Mouse (Mus musculus) layer of hippocampus, postnatal 36 days (tissue): Measurements from ENCODE around the gene Nxpe4. TPM values are rescaled to one million over a fixed set of nuclear protein-coding genes. Genes with fewer than 3 reads are reported as not detected.

ENCODE experiments used
- DNase-seq, 2 experiments: peaks; one replicate each; pipeline ENCODE4 v3.0.0; 2022
- total RNA-seq, 2 experiments: library from RNA; stranded (reverse); gene quantifications; 2 replicates each; pipeline ENCODE4 v1.2.3; 2021

Gene Nxpe4
- total RNA-seq, 2 experiments from 2014 or later: 8.1 to 8.4 TPM

DNA sequence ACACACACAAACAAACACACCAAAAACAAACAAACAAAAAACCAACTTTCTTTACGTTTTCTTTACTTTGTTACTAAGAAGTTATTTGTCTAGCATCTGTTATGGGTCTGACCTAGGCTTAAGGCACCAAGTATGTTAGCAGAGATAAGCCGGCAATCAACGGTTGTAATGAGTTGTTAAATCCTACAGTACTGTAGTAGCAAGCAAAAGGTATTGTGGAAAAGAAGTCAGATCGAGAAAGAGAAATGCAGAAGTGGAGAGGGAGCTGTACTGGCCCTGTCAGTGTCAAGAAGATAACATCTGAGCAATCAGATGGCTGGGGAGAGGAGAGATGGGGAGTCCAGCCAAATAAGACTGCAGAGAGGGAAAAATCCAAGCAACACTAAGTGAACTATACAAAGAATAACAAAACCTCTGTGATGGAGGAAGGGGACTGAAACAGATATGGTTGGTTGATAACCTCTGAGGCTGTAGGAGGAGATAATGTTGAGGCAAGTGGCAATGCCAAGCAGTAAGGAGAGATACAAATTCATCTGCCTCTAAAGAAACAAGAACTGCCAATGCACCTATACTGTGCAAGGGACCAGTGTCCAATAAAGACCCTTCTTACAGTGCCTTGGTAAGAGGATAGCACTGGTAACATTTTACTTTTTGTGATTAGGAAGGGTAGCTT is 177.1 kb downstream of the Nxpe4 start:
- DNase-seq: no peak

DNA sequence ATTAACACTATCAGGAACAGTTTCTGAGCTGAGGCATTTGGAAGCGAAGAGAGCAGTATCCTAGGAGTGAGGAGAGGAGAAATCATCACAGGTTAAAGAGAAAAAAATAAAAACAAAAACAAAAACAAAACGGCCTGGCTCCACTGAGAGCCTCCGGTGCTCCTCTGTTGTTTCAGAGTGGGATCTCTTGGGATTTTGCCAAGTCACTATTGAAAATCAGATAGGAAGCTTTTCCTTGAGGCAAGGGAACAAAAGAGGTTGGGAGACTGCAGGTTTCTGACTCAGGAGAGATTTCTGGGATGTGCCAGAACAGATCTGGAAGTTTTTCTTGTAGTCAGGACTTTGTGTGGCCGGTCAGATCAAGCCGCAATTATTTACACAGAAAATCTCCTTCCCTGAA is 177.7 kb downstream of the Nxpe4 start:
- no peak for DNase-seq

DNA sequence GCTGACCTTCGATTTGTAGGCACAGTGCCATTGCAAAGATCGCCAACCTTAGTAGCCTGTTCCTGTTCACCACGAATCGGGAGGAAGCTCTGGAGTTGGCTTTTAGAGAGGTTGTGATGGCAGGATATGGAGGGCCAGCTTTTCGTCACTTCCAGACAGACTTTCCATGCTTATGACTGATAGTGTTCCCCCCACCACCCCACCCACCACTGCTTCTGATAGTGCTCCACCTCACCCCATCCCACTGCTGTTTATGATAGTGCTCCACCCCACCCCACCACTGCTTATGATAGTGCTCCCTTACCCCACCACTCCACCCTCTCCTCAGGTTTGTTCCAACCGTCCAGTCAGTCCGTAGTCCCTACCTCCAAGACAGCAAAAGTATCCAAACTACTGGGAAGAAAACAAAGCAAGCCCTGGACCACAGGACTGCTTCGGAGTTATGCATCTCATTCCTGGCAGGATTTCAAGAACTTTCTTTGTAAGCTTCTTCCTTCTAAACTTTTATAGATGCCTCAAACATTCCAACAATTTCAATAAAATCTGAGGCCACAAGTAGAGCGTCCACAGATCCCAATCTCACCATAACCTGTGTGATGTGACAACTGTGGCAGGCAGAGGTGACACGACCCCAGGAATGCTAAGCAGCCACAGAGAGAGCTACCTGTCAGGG is 179.0 kb downstream of the Nxpe4 start:
- no peak for DNase-seq

DNA sequence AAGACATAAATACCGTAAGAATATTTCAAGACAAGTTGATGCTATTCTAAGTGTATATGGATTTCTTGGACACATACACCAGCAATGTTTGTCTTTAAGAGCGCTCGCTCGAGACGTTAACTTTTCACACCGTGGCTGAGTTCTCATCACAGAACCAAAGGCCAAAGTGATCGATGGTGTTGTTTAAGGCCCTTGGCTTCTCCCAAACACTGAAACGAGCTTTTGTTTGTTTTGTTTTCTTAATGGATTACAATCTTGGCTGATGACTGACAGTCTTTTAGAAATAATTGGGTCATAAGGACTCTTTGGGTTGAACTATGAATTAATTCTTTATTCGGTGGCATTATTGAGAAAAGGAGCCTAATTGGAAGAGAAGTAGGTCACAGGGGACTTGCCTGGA is 183.6 kb downstream of the Nxpe4 start:
- no peak for DNase-seq

DNA sequence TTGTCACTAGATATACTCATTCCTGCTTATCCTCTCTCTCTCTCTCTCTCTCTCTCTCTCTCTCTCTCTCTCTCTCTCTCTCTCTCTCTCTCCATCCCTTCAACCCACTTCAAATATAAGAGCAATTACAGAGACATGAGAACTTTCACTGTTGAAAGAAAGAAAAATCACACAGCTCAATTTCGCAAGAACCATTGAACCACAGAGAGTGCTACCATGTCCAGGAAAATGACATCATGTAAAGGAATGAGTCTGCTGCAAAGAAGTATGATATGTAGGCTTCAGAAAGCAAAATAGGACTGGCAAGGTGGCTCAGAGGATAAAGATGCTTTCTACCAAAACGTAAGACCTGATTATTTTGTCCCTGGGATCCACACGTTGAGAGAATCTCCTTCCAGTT is 184.0 kb downstream of the Nxpe4 start:
- no peak for DNase-seq

DNA sequence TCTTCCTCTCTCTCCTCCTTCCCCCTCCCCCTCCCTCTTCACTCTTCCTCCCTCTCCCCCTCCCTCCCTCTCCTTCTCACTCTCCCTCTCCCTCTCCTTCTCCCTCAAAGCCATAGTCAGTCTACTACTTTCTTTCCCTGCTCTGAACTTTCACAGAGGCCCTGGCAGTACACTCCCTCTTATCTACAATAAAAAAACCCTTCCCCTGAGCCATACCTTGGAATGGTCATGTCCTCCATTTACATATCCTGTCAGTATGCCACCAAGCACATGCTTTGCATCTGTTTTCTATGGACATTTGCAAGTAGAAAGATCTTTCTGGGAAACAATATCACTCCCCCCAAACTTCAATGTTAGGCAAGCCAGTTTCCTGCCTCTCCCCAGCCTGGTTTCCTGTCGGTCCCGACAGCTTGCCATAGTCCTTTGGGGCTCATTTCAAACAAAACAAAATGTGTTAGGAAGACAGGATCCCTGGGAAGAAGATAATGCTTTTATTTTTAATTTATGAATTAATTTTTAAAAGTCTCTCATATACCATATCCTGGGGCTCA is 191.4 kb downstream of the Nxpe4 start, which contains the start of gene Nxpe2:
TSS of gene Nxpe2 (minus strand) at position 307 of the 551 bp plus-strand sequence.
- DNase-seq: no peak

DNA sequence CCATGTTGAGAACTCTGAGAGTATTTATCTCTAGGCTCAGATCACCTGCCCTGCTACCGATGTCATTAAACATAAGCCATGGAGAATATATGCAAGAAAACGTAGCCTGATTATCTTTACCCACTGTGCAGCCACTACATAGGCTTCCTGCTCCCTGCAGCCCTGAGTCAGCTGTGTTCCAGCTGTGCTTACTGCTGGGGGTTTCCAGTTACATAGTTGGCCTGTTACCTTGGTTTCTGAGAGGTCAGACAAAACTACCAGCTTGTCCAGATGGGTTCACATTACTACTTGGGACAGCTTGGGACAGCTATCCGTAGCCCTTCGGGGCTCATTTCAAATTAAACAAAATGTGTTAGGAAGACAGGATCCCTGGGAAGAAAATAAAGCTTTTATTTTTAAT is 192.3 kb downstream of the Nxpe4 start:
- no peak for DNase-seq

DNA sequence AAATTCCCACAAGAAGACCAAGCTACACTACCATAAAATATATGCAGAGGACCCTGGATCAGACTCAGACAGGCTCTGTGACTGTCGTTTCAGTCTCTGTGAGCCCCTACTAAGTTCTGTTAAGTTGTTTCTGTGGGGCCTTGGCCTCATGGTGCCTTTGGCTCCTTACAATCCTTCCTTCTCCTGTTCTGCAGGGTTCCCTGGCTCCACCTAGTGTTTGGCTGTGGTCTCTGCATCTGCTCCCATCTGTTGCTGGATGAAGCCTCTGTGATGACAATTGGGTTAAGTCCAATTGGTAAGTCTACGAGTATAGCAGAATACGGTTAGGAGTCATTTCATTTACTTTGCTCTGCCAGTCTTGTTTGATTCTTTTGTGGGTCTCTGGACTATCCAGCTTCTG is 193.0 kb downstream of the Nxpe4 start:
- DNase-seq: peak; percentile 68 to 79

DNA sequence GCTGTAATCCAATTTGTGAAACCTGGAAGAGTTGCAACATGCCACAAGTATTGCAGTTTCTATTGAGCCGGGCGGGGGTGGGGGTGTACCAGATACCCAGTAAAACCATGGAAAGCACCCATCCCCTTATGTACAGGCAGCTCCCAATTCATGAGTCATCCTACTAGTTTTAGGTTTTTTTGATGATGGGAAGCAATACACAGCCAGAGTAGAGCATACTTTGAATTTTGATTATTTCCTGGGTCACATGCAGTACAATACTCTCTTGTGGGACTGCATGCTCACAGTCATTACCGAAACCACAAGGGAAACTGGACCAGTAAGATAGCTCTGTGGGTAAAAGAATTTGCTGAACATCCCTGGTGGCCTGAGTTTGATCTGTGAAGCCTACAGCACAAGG is 195.3 kb downstream of the Nxpe4 start:
- DNase-seq: no peak

DNA sequence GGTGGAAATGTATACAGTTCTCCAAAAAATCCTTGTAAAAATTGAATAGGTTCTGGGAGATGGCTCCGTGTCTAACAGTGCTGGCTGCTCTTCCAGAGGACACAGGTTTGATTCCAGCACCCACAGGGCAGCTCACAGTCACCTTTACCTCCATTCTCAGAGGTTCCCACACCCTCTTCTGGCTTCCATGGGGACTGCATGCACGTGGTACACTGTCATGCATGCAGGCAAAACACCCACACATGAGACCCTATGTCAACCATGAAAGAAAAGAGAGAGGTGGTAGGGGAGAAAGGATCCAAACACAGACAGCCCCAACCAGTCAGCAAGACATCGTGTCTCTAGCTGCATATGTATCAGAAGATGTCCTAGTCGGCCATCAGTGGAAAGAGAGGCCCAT is 199.0 kb downstream of the Nxpe4 start:
- no peak for DNase-seq

DNA sequence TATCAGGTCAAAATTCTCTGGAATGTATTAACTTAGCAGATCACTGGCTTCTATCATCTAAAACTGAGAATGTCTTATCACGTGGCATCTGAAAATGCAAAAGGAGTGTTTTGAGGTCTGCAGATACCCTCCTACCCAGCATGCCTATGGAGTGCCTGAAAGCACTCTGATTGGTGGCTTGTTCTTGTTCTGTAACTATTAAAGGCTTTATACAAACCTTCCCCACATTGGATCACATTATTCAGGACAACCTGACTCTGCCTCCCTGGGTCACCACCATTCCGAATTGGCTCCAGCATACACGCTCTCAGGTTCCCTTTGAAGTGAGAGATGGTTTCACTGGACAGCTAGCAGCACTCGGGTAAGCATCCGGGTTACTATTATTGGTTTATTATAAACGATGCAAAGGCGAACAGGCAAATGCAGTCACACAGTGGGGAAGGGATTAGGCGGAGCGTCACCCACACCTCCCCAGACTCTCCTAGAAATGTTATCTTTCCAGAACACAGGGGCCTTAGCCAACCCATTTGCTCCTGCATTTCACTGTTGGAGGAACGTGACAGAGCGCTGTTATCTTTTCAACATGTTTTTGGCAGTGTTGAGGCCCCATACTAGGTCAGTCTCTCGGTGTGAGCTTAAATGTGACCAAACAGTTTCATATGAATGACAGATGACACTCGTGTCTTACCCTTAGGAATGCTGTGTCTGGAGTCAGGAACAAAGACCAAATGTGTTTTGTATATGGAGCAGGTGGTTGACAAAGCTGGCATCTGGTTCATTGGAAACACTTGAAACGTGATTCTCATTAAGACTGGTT is 200.2 kb downstream of the Nxpe4 start:
- DNase-seq: no peak

DNA sequence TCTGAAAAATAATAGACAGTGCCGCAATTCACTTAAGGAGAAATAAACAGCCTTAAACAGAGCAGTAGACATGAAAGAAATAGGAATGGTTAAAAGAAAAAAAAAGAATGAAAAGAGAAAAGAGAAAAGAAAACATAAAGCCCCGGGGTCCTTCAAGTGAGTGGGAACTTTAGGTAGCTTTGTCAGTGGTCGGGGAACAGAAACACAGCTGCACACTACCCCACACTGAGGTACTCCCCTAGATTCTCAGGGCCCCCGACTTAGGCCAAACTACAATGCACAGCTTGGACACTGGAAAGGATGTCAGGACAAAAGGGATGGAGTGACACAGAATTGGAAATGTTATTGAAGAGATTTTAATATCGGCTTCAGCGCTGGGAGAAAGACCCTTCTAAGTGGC is 200.9 kb downstream of the Nxpe4 start:
- DNase-seq: no peak

DNA sequence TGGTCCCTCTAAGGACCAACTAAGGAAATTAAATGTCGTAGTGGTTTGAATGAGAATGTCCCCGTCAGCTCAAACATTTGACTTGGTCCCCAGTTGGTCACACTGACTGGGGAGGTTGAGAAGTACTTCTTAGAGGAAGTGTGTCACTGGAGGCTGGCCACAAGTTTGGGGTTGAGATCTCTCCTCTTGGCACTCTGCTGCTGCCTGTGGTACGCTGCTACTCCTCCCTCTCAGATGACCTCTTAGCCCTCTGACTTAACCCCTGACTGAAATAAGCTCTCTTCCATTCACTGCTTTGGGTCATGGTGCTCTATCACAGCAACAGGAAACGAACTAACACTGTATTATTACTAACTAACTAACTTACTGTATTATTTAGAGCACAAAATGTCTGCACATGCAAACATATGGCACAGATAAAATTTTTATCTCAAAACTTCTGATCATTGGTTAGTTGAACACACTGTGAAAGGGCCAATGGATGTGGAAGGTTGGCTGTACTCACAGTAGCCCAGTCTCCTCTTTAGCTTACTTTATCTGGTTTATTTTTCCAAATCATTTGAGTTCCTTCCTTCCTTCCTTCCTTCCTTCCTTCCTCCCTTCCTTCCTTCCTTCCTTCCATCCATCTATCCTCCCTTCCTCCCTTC is 211.5 kb downstream of the Nxpe4 start:
- DNase-seq: no peak

DNA sequence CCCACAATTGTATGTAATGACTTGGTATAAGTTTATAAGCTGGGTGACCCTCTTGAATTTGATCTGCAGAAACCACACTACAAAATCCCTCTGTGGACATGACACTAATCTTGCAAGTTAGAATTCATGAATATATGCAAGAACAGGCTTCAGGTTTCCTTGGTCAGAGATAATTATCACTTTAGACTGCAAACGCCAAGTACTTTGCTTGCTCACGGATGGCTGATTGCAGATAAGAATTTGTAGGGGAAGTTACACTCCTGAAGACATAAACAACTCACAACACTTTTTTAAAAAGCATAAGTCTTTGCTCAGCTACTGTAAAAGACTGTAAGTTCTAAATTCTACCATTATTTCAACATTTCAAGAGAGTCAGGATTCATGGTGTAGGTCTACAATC is 212.5 kb downstream of the Nxpe4 start:
- DNase-seq: no peak

DNA sequence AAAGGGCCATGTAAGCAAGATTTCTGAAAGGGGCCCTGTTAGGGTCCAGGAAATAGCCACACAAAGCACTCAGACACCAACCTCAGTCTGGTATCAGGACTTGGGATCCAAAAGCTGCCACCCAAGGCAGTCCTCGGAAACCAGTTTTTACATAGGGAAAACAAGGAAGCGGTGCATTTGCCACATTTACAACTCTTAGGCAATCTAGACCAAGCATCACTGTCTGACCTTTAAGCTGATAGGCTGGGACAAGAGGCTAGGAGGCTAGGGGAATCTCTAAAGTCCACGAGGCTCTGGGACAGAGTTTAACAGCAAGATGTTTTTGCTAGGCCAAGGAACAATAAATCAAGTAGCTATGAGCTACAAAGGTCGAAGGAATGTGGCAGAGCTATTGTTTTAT is 226.6 kb downstream of the Nxpe4 start:
- no peak for DNase-seq

DNA sequence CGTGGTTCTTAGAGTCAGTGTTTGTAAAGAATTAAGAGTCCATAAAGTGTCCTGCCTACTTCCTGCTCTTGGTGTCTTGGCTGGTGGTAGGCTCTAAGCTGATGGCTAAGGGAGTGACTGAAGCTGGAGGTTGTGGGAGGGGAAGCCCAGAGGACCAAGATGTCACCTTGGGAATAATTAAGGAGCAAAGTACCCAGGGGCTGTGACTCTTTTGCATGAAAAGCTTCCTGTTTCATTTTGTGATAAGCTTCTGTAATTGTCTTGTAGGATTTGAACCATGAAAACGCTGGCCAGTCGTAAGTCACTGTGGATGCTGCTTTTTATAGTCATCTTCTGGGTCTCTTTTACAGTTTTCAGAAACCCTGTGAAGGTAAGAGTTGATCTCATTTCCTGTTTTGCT is 228.2 kb downstream of the Nxpe4 start:
- no peak for DNase-seq

DNA sequence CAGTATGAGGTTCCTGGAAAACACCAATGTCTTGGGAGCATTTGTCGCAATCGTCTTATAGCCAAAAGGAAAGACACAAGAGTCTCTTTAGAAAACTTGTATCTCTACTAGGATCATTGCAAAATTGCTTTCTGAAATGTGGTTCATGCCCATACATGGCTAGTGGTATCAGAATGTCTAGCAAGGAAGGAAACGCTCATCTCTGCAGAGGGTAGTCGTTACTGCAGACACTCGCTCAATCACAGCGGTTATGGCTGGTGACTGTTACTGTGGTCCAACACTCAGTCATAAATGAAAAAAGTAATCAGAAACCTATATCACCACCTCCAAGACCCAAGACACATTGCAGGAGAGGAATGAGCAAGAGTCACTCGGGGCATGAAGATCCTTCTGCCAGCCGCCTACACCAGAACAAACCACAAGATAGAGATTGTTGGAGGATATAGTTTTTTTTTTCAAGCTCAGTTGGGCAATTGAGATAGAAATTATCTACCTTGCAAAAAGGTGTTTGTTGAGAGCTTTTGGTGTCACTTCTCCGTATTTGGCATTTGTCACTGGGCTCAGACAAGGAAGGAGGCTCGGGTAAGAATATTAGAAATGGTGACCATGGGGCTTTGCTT is 241.9 kb downstream of the Nxpe4 start:
- no peak for DNase-seq

DNA sequence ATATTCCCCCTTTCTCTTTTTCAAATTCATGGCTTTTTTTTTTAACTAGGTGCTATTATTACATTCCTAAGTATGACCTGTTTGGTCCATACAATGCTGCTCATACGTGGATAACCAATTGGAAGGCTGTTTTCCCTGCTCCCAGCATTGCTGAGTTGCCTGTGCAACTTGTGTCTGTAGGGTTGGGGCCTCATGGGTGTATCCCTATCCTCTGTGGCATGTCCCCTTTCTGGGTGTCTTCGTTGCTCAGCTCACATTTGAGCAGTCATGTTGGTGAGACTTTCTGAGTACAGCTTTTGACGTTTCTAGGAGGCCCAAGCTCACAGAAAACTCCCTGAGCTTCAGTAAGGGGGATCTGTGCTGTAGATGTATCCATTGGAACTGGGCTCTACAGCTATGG is 242.9 kb downstream of the Nxpe4 start:
- DNase-seq: no peak

DNA sequence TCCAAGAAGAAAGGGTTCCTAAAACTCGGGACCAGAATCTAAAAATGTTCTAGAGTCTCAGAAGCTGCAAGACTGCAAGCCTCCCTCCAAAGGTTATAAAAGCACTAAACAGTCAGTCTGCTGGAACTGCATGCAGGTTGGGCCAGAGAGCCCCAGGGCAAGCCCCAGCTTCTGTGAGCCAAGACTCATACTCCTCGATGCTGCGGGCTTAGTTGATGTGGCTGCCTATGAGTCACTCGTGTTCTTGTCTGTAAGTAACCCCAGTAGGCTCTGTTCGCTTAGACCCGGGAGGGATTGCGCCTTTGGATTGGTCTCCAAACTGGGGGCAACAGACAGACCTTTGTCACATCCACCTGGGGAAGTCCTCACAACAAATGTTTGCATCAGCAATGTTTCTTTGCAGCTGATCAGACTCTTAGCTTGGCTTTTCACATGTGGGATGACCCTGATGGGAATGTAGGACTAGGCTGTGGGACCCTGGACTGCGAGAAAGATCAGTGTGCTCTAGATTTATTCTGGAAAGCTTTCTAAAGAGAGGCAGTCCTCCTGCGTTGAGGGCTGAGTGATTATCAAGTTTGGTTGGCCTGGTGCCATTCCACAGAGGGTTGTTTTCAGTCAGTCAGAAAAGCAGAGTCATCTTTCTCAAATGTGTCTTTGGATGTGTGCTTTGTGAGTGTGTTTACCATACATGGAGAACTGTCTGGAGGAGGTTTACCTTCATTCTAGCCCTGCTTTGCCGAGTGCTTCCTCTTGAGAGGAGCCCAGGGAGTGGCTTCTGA is 245.9 kb downstream of the Nxpe4 start:
- DNase-seq: no peak

DNA sequence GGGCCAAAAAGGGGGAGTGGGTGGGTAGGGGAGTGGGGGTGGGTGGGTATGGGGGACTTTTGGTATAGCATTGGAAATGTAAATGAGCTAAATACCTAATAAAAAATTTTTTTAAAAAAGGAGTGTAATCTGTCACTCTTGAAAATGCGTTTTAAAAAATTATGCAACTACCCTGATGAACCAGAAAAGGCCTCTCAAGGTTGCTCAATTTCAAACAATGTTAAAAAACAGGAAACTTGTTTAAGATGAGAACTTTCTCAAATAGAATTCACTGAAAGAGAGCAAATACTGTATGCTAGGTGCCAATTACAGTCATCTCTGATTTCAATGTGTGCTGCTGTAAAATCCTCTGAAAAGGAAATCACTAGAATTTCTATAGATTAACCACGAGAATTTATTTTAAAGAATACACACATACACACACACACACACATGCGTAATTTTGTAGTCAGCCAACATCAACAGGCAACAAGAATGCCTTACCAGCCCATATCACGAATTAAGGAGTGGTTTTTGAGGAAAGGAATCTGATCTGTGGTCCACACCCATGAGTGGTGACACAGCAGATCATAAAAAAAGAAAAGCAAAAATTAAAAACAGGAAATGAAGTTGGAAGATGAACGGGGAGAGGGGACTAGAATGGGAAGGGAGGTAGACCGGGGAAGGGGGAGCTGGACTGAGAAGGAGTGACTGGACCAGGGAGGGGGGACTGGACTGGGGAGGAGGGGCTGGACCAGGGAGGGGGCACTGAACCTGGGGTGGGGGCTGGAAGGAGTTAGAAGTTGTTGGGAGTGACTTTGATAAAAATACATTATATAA is 248.6 kb downstream of the Nxpe4 start:
- no peak for DNase-seq

DNA sequence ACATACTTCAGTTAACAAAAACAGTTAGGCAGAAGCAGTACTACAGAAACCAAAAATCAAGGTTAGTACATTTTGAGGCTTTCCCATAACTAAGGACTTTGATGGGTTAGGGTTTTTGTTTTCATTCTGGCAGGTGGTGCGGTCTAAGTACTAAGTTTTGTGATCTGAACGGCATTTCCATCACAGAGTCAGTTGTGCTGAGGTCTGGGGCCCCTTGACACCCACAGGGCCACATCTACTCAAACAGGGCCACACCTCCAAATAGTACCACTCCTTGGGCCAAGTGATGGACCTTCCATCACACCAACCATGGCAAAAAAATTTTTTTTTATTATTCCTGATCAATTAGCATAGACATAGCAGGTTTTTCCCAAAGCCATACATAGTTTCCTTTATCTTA is 251.8 kb downstream of the Nxpe4 start:
- DNase-seq: no peak
